Mouse (Mus musculus) gastrocnemius, postnatal 14 days (tissue): ENCODE measurements at regions not wholly inside any gene's neighbourhood (a gene's known extent, or its start where the extent isn't known, plus 50 kb on each side); places are given as distances from the start of the nearest gene placed in this dataset.
A peak's percentile ranks its signal among the peaks of the same experiment; 100 is the strongest.

ENCODE experiments used
- DNase-seq: peaks from one replicate; pipeline ENCODE4 v3.0.0; 2021; ENCODE audit warnings: mixed read lengths
- intact Hi-C: fragments of 180-260 bp; cut with DNase I; formaldehyde crosslinking; loops from one replicate; pipeline ENCODE4 v1.15.1; 2025; ENCODE audit warnings: low total_unique reads

- intact Hi-C loops, result no loop called here
- peak; percentile 58 for DNase-seq
Measured at GRCm38 (mm10) chr2:144195851-144196250, 74.6 kb upstream of the Mgme1 start.

GRCm38 (mm10) chr2:144197139-144197538 lies 73.3 kb upstream of the Mgme1 start:
- intact Hi-C loops, result no loop called here
- peak; percentile 61 for DNase-seq

DNA sequence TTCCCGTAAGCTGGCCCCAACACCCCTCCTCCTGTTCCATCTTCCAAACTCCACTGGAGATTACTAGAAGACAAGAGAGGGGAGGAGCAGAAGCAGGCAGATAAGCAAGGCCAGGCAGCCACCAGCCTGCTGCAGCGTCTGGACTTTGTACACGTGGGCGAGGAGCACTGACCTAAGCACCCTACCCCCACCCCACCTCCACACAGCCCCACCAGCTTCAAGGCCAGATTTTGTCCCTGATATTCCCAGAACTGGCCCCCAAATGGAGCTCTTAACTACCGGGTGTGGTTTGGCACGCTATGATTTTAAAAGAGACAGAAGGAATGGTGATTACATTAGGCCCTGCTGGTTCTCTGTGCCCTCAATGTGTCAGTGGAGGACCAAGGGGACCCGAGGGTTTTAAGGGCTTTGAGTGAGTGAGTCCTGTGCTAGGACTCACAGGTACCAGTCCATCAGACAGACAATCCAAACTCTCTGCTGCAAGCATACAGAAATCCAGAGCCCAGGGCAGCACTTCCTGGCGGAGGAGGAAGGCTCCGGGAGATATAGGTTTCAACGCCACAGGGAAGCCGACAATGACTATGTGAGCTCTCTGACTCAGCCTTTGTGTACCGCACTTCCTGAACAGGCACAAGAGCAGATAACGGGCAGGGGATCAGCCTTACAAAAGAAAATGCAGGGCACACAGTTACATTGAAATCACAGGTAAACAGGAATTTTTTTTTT lies 72.0 kb upstream of the Mgme1 start:
- DNase-seq, result no peak
- intact Hi-C loops, result no loop called here
